Mouse (Mus musculus): ENCODE results near the gene Dnajb13.

The Dnajb13 gene

GRCm38 (mm10) chr7:100459862-100460261, 54.9 kb downstream of the Dnajb13 start:
- DNase-seq (ENCODE audit: low spot score in 2 of 2) = no peak

GRCm38 (mm10) chr7:100458153-100458552, 56.6 kb downstream of the Dnajb13 start:
- DNase-seq (ENCODE audit: low spot score in 2 of 2) = no peak
